Mouse (Mus musculus) heart, adult 2 months (tissue): ENCODE results near the gene Sox21. TPM values are rescaled to one million over a fixed set of nuclear protein-coding genes. Genes with fewer than 3 reads are reported as not detected.

Experiments used
- DNase-seq, 2 experiments: peaks; one replicate each; pipeline ENCODE4 v3.0.0; 2021
- H3K27ac ChIP-seq: fragments of 200-600 bp; 2 replicates; pipeline ENCODE4 v1.8.1; 2022
- H3K27me3 ChIP-seq: fragments of 200-500 bp; 2 replicates; pipeline ENCODE4 v1.6.1; 2012; ENCODE audit warnings: mild to moderate bottlenecking, low read length, inconsistent platforms, mixed read lengths; ENCODE audit not compliant: control insufficient read depth, insufficient read depth
- H3K36me3 ChIP-seq: fragments of 200-500 bp; 2 replicates; pipeline ENCODE4 v1.6.1; 2012; ENCODE audit warnings: low read length, inconsistent platforms; ENCODE audit not compliant: control insufficient read depth, insufficient read depth
- H3K4me1 ChIP-seq: fragments of 200-500 bp; 2 replicates; pipeline ENCODE4 v1.6.1; 2011; ENCODE audit warnings: low read length; ENCODE audit not compliant: control insufficient read depth, insufficient read depth
- H3K4me3 ChIP-seq: fragments of 200-600 bp; 2 replicates; pipeline ENCODE4 v1.8.1; 2022
- H3K79me2 ChIP-seq: fragments of 200-500 bp; replicated peaks from 2 replicates; pipeline ENCODE4 v1.6.1; 2012; ENCODE audit warnings: mild to moderate bottlenecking, inconsistent platforms, low read length, moderate library complexity, mixed read lengths; ENCODE audit not compliant: control insufficient read depth, insufficient read depth
- H3K9ac ChIP-seq: fragments of 200-500 bp; 2 replicates; pipeline ENCODE4 v1.6.1; 2012; ENCODE audit warnings: low read depth, mild to moderate bottlenecking, control low read depth, inconsistent platforms, low read length, mixed read lengths
- CTCF ChIP-seq: fragments of 200-600 bp; IDR thresholded peaks from 2 replicates; pipeline ENCODE4 v1.8.1; 2022; ENCODE audit warnings: antibody characterized with exemption, mild to moderate bottlenecking, moderate library complexity
- EP300 ChIP-seq: fragments of 200-500 bp; IDR thresholded peaks from 2 replicates; pipeline ENCODE4 v1.6.1; 2011; ENCODE audit warnings: low read depth, low read length, control low read depth; ENCODE audit not compliant: insufficient read depth
- POLR2A ChIP-seq: fragments of 200-500 bp; IDR thresholded peaks from 2 replicates; pipeline ENCODE4 v1.6.1; 2011; ENCODE audit warnings: mild to moderate bottlenecking, low read depth, low read length, control low read depth; ENCODE audit not compliant: insufficient read depth
- WGBS: fragments of 180-500 bp; shearing (Covaris S2); methylation state at CpG from one replicate; pipeline ENCODE4 v1.1.7; 2018; 5-methylcytosine and 5-hydroxymethylcytosine counted together
- intact Hi-C: fragments of 180-260 bp; cut with DNase I; formaldehyde crosslinking; loops from one replicate; pipeline ENCODE4 v1.15.1; 2025
- long read RNA-seq: library from polyadenylated mRNA; stranded (forward); transcript quantifications from one replicate; pipeline ENCODE4 v2.0.0, GENCODE M21; 2021
- polyA plus RNA-seq: library from polyadenylated mRNA; depleted of rRNA; stranded (reverse); fragments of >200 nt; gene quantifications from 2 replicates; pipeline ENCODE4 v1.2.3, GENCODE M21; 2012; rRNA removed
- total RNA-seq, 2 experiments: library from RNA; stranded (reverse); gene quantifications; 2 replicates each; pipeline ENCODE4 v1.2.3; 2021

Gene Sox21
- total RNA-seq (not detected), polyA plus RNA-seq (0.21 TPM in 1 of 2 replicates, not detected in the other)
- long read RNA-seq = 0 reads

DNA sequence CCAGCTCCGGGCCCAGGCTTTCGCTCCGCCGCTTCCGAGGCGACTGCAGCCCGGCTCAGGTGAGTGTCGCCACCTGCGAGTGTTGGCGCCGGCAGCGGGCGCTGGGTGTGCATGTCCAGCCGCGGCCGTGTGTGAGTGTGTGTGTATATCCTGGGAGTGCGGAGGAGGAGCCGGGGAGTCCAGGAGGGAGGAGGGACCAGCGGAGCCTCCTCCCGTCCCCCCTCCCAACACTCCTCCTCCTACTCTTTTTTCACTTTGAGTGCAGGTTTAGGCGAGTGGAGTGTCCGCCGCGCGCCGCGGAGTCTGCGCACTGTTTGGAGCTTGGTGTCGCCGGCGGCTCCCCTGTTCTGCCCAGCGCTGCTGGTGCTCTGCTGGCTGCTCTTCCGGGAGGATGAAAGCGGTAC, at the start of gene Sox21:
Gene Sox21 (minus strand): TSS at position 145 of the 404 bp plus-strand sequence.
- peak within 1 kb of the TSS; percentile 52 for H3K4me3 ChIP-seq
- H3K9ac ChIP-seq = 0 out of 2 replicates have a peak within 1 kb of the TSS, but pooled peaks have one; percentile 1
- intact Hi-C loops = loop anchor here (5.0 kb wide), 1 partner anchor 60 kb away; no protein-coding TSS in a partner anchor
- no peak for TF ChIP-seq EP300
- TF ChIP-seq POLR2A = no peak
- TF ChIP-seq CTCF = no peak
- H3K27me3 ChIP-seq = peaks cover 42% of the 10 kb centered on the region
- H3K4me1 ChIP-seq = no peaks in the 10 kb centered on the region
- 1% methylated on average over 34 of the region's 34 CpGs for WGBS
- no peak within 1 kb of the TSS for H3K27ac ChIP-seq
- H3K36me3 ChIP-seq = no peaks in the 10 kb centered on the region
- H3K79me2 ChIP-seq = no peaks in the 10 kb centered on the region
- DNase-seq = peak; percentile 18 to 46

DNA sequence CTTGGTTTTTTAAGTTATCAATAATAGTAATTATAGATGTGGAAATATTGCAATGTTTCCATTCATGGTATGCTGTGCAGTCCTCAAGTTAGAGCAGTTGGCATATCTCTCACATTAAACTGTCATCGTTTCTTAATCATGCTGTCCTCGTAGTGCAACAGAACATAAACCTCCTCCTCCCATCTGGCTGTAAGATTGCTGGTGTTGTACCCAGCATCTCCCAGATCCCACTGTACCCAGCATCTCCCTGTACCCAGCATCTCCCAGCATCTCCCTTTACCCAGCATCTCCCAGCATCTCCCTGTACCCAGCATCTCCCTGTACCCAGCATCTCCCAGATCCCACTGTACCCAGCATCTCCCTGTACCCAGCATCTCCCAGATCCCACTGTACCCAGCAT, 49.3 kb upstream of the Sox21 start:
- WGBS = 82% methylated on average over 2 of the region's 2 CpGs
- Histone ChIP-seq H3K36me3 (no peaks in the 10 kb centered on the region), H3K4me3 (no peak overlapping the region), H3K9ac (no peak overlapping the region), H3K27ac (no peak overlapping the region), H3K79me2 (no peaks in the 10 kb centered on the region), H3K27me3 (no peaks in the 10 kb centered on the region), H3K4me1 (no peaks in the 10 kb centered on the region)
- TF ChIP-seq POLR2A (no peak), CTCF (no peak), EP300 (no peak)
- DNase-seq = no peak
- intact Hi-C loops = no loop called here

DNA sequence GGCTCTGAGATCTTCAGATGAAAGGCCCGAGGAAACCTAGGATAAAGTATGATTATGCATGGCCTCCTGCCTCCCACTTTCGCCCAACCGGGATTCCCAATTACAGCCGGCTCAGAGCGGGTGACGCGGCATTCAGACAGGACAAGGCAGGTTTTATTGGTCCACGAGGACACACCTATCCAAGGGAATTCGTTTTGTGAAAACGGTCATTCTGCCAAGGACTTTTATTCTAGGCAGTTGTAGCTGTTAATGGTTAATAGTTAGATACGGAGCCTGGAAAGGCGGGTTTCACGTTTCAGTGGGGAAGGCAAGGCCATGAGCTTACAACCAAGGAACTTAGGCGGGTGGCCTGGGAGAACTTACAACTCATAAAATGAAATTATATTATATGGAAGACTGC, 46.1 kb upstream of the Sox21 start:
- Histone ChIP-seq H3K4me1 (no peaks in the 10 kb centered on the region), H3K79me2 (no peaks in the 10 kb centered on the region), H3K36me3 (no peaks in the 10 kb centered on the region), H3K9ac (no peak overlapping the region), H3K27me3 (no peaks in the 10 kb centered on the region), H3K27ac (no peak overlapping the region), H3K4me3 (no peak overlapping the region)
- TF ChIP-seq CTCF (no peak), POLR2A (no peak), EP300 (no peak)
- intact Hi-C loops = no loop called here
- DNase-seq = no peak
- WGBS = 83% methylated on average over 14 of the region's 14 CpGs

DNA sequence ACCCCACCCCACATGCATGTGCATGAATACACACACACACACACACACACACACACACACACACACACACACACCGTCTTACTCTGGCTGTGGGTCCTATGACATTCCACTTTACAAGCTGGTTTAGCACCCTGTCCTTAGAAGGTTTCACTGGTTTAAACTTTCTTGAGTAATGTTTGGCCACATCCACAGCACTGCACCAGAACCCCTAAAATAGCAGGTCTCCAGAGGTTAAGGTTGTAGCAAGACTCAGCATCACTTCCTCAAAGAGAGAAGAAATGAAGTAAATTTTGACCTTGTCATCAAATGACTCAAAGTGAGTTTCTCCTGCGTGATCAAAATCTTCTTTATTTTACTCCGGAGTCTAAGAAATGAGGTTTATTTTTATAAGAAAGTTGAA, 45.4 kb upstream of the Sox21 start:
- no peak overlapping the region for H3K27ac ChIP-seq
- H3K4me1 ChIP-seq = no peaks in the 10 kb centered on the region
- DNase-seq = no peak
- H3K79me2 ChIP-seq = no peaks in the 10 kb centered on the region
- intact Hi-C loops = no loop called here
- TF ChIP-seq POLR2A (no peak), EP300 (no peak), CTCF (no peak)
- no peaks in the 10 kb centered on the region for H3K27me3 ChIP-seq
- H3K9ac ChIP-seq = no peak overlapping the region
- 79% methylated on average over 3 of the region's 3 CpGs for WGBS
- H3K36me3 ChIP-seq = no peaks in the 10 kb centered on the region
- H3K4me3 ChIP-seq = no peak overlapping the region

GRCm38 (mm10) chr14:118277704-118278498, 41.1 kb upstream of the Sox21 start:
- H3K4me3 ChIP-seq = no peak overlapping the region
- no peaks in the 10 kb centered on the region for H3K79me2 ChIP-seq
- H3K4me1 ChIP-seq = no peaks in the 10 kb centered on the region
- 76% methylated on average over 7 of the region's 7 CpGs for WGBS
- H3K36me3 ChIP-seq = no peaks in the 10 kb centered on the region
- H3K27me3 ChIP-seq = no peaks in the 10 kb centered on the region
- H3K9ac ChIP-seq = no peak overlapping the region
- intact Hi-C loops = no loop called here
- DNase-seq = no peak
- H3K27ac ChIP-seq = no peak overlapping the region
- TF ChIP-seq CTCF = no peak
- no peak for TF ChIP-seq EP300
- no peak for TF ChIP-seq POLR2A

DNA sequence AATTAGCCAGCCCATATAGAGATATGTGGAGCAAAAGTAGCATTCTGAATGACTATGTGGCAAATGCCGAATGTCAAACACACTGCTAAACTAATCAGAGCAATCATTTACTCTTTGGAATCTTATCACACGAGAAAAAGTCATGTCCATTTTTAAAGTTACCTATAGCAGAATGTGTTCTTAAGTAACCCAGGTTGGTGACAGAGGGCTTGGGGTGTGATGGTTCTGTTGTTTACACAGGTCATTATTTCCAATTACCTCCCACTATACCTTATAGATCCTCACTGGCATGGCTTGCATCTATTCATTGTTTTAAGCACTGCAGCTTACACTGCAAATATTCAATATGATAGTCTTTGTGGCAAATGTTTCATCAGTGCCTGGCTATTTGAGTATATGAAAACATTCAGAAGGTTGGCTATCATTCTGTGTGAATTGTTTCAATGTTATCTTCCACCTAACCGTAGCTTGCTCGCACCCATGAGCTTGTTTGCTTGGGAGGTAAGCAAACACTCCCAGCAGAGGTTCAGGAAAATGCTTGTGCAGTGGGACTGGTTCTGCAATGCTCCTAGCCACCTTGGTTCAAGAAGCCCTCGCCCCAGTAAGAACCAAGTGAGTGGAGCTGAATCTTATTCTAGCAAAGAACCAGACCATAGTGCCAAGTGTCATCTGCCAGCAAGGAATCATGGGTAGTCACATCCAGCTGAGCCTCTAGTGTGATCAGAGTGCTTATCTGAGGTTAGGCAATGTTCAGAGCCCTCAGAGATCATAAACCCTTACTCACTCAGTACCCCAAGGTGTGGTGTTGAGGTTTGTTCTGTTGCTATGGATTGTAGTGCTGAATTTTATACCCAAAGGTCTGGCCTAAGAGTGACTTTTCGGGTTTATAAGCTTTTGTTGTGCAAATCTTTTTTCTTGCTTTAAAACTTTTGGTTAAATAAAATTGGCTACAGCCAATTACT, 36.0 kb upstream of the Sox21 start:
- Histone ChIP-seq H3K4me3 (no peak overlapping the region), H3K9ac (no peak overlapping the region), H3K27me3 (no peaks in the 10 kb centered on the region), H3K79me2 (no peaks in the 10 kb centered on the region), H3K36me3 (no peaks in the 10 kb centered on the region), H3K27ac (no peak overlapping the region), H3K4me1 (no peaks in the 10 kb centered on the region)
- TF ChIP-seq POLR2A = no peak
- TF ChIP-seq CTCF = no peak
- TF ChIP-seq EP300 = no peak
- intact Hi-C loops = no loop called here
- 67% methylated on average over 6 of the region's 6 CpGs for WGBS
- no peak for DNase-seq
